10 mouse cellular contexts compared by ENCODE assay signal in genomic region chr15:99505324-99506095, GRCm38 (mm10). TPM values are rescaled to one million over a fixed set of nuclear protein-coding genes. Genes with fewer than 3 reads are reported as not detected.
DNase-seq lines count a peak whose midpoint lies in the region; ATAC-seq and TF ChIP-seq lines count a peak whose summit lies in the region.
"Had no signal": no experiment of that assay in that cellular context is flagged by ENCODE, and none has a peak within 500 bp of the region (broad histone marks: within the 10 kb centered on the region; RNA-seq: fewer than 3 reads in every experiment).

No protein-coding gene starts in this region.

- H3K9me3 ChIP-seq in heart, embryonic 15.5 days (replicated peaks) = no peaks in the 10 kb centered on the region
- H3K9me3 ChIP-seq in lung, embryonic 14.5 days (ENCODE audit: low read depth, low read length) = no peaks in the 10 kb centered on the region

- DNase-seq in heart, adult 18-20 months = no peak
- peak; percentile 60 to 62 for DNase-seq in urinary bladder, postnatal 4 days (ENCODE audit: low spot score in 2 of 2)
- DNase-seq in urinary bladder, adult 2 months (ENCODE audit: low spot score) = no peak
- peak; percentile 71 for DNase-seq in lung, embryonic 14.5 days
- no peak for DNase-seq in gastrocnemius, postnatal 4 days (ENCODE audit: low spot score in 2 of 2)
- DNase-seq in layer of hippocampus, adult 9-11 months = no peak
- no peak for DNase-seq in gastrocnemius, adult 18-20 months (ENCODE audit: low spot score)

- 54% methylated on average over 15 of the region's 15 CpGs for WGBS in heart, embryonic 15.5 days
- 50% methylated on average over 15 of the region's 15 CpGs for WGBS in lung, embryonic 14.5 days

- H3K27ac ChIP-seq in heart, embryonic 15.5 days = 0 out of 2 replicates have a peak overlapping the region, but pooled peaks have one; percentile 24
- H3K27ac ChIP-seq in lung, embryonic 14.5 days (ENCODE audit: low read depth) = no peak overlapping the region; the same call in 1 of the 2 replicates
- H3K27ac ChIP-seq: hindbrain, postnatal 0 days; macrophage had no signal

- no peaks in the 10 kb centered on the region for H3K36me3 ChIP-seq in heart, embryonic 15.5 days
- no peaks in the 10 kb centered on the region for H3K36me3 ChIP-seq in lung, embryonic 14.5 days (ENCODE audit: insufficient read depth)

- no peak overlapping the region for H3K4me3 ChIP-seq in heart, embryonic 15.5 days
- no peak overlapping the region for H3K4me3 ChIP-seq in lung, embryonic 14.5 days (ENCODE audit: low read depth, low read length)

- H3K4me2 ChIP-seq in heart, embryonic 15.5 days = no peak overlapping the region
- H3K4me2 ChIP-seq in lung, embryonic 14.5 days = no peak overlapping the region

- H3K27me3 ChIP-seq in heart, embryonic 15.5 days = peaks cover 38% of the 10 kb centered on the region; the same call in 1 of the 2 replicates
- no peaks in the 10 kb centered on the region for H3K27me3 ChIP-seq in lung, embryonic 14.5 days (ENCODE audit: insufficient read depth, low read length)

- H3K9ac ChIP-seq in heart, embryonic 15.5 days = no peak overlapping the region
- no peak overlapping the region for H3K9ac ChIP-seq in lung, embryonic 14.5 days

- H3K4me1 ChIP-seq in heart, embryonic 15.5 days (replicated peaks) = peaks cover 31% of the 10 kb centered on the region
- peaks cover 19% of the 10 kb centered on the region; the same call in 1 of the 2 replicates for H3K4me1 ChIP-seq in lung, embryonic 14.5 days (ENCODE audit: insufficient read depth)

- no peak for ATAC-seq in heart, embryonic 15.5 days (replicated peaks; ENCODE audit: insufficient number of reproducible peaks, insufficient read depth, low FRiP score, low read depth)
- ATAC-seq in lung, embryonic 14.5 days (ENCODE audit: insufficient read depth) = peak; percentile 48; the same call in 1 of the 2 replicates
- ATAC-seq: hindbrain, postnatal 0 days had no signal

- no peak for TF ChIP-seq CTCF in lung, embryonic 14.5 days (IDR thresholded peaks at IDR 0.05; ENCODE audit: low read depth)

RNA-seq across cellular contexts. Expression of gene Faim2, which starts 22.5 kb away (rescaled TPM):
- 0.28 and 0.33 TPM in 2 replicates for polyA plus RNA-seq in heart, embryonic 15.5 days (2015; fragmentation: Nextera tagmentation; extraction: Ambion mirVana)
- total RNA-seq in heart, adult 18-20 months (2021) = under 1 TPM; 0.22 to 0.28 TPM
- 0.22 and 0.57 TPM in 2 replicates for polyA plus RNA-seq in urinary bladder, adult 2 months (2012; rRNA removed)
- 1.4 and 1.5 TPM in 2 replicates for polyA plus RNA-seq in lung, embryonic 14.5 days (2014; fragmentation: Nextera tagmentation; extraction: Ambion mirVana)
- total RNA-seq in gastrocnemius, postnatal 4 days (2021) = not detected
- total RNA-seq in gastrocnemius, adult 18-20 months (2021) = under 1 TPM in 1 of 2 experiments, not detected in 1; 0.12 TPM
- polyA plus RNA-seq: macrophage had no signal

RNA-seq across cellular contexts. Expression of gene Bcdin3d, which starts 31.0 kb away (rescaled TPM):
- polyA plus RNA-seq in heart, embryonic 15.5 days (2015; fragmentation: Nextera tagmentation; extraction: Ambion mirVana) = 10.8 and 11.7 TPM in 2 replicates
- 1 to 10 TPM; 3.7 to 3.9 TPM for total RNA-seq in heart, adult 18-20 months (2021)
- 5.7 and 5.9 TPM in 2 replicates for polyA plus RNA-seq in urinary bladder, adult 2 months (2012; rRNA removed)
- 13.2 and 16.1 TPM in 2 replicates for polyA plus RNA-seq in lung, embryonic 14.5 days (2014; fragmentation: Nextera tagmentation; extraction: Ambion mirVana)
- total RNA-seq in gastrocnemius, postnatal 4 days (2021) = 1 to 10 TPM; 7.2 to 7.4 TPM
- total RNA-seq in gastrocnemius, adult 18-20 months (2021) = 1 to 10 TPM; 4.2 to 5.1 TPM

RNA-seq across cellular contexts. Expression of gene Nckap5l, which starts 48.0 kb away (rescaled TPM):
- polyA plus RNA-seq in heart, embryonic 15.5 days (2015; fragmentation: Nextera tagmentation; extraction: Ambion mirVana) = 6.8 and 8.0 TPM in 2 replicates
- total RNA-seq in heart, adult 18-20 months (2021) = 1 to 10 TPM; 2.5 to 3.8 TPM
- 3.3 and 5.0 TPM in 2 replicates for polyA plus RNA-seq in urinary bladder, adult 2 months (2012; rRNA removed)
- polyA plus RNA-seq in lung, embryonic 14.5 days (2014; fragmentation: Nextera tagmentation; extraction: Ambion mirVana) = 11.0 and 14.4 TPM in 2 replicates
- total RNA-seq in gastrocnemius, postnatal 4 days (2021) = 10 to 100 TPM; 37.2 to 39.4 TPM
- total RNA-seq in gastrocnemius, adult 18-20 months (2021) = 1 to 10 TPM; 1.6 to 1.9 TPM

Comparison
In these comparisons a context has a peak if more than half of its experiments do, and no peak if none do; other contexts are left out.
1. DNase-seq: peak in urinary bladder, postnatal 4 days (2 of 2) and lung, embryonic 14.5 days (single experiment); none in heart, adult 18-20 months (0 of 2), urinary bladder, adult 2 months (single experiment), gastrocnemius, postnatal 4 days (0 of 2), layer of hippocampus, adult 9-11 months (single experiment) and gastrocnemius, adult 18-20 months (single experiment).
2. RNA of gene Nckap5l, which starts 48.0 kb away (total RNA-seq): 37.2 to 39.4 TPM in gastrocnemius, postnatal 4 days; 2.5 to 3.8 TPM in heart, adult 18-20 months and 1.6 to 1.9 TPM in gastrocnemius, adult 18-20 months; every median in the first group is over 4 times any median in the second.